Mouse (Mus musculus) ES-Bruce4 (cell line): Measurements from ENCODE around the gene Zfp146.

Experiments
- CTCF ChIP-seq: IDR thresholded peaks from one replicate; pipeline ENCODE4 v1.8.1; 2011; ENCODE audit warnings: low read depth, low read length
- POLR2A ChIP-seq: IDR thresholded peaks from one replicate; pipeline ENCODE4 v1.8.1; 2011; ENCODE audit warnings: low read length; ENCODE audit not compliant: insufficient read depth

DNA sequence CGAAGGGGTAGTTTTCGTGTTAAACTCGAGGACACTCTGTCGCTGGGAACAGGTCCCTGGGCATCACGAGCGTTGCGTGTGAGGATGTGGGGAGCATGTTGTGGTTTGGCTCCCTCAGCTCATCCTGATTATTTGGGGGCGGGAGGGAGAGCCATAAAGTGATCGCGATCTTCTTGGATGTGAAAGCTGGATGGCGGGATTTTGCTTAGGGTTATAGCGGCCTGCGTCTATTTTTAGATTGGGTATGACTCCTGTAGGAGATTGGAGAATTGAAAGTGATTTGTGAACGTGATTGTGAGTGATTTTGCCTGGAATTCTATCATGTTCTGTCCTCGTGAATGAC lies 47.4 kb downstream of the Zfp146 start:
- no peak for TF ChIP-seq POLR2A
- TF ChIP-seq CTCF, result no peak
